Comparison of ENCODE assay signal across 8 mouse cellular contexts in genomic region chr10:13500938-13501496, GRCm38 (mm10). TPM values are rescaled to one million over a fixed set of nuclear protein-coding genes. Genes with fewer than 3 reads are reported as not detected.
DNase-seq lines count a peak whose midpoint lies in the region; ATAC-seq lines count a peak whose summit lies in the region.

No protein-coding gene starts in this region.

- DNase-seq in A20 (ENCODE audit: low read depth, low spot score), result peak; percentile 91
- DNase-seq in brain, adult 2 months (ENCODE audit: low read depth, low spot score), result peak; percentile 93
- peak; percentile 95 for DNase-seq in heart, embryonic 10.5 days (ENCODE audit: low spot score)
- DNase-seq in liver, result peak; percentile 89
- peak; percentile 82 to 89 for DNase-seq in spleen, postnatal 4 days (ENCODE audit: low spot score in 2 of 2)

- H3K4me3 ChIP-seq in heart, embryonic 10.5 days, result peak overlapping the region; percentile 66
- H3K4me3 ChIP-seq in kidney, embryonic 15.5 days (replicated peaks), result peak overlapping the region; percentile 70

- peak overlapping the region; percentile 87 for H3K27ac ChIP-seq in heart, embryonic 10.5 days
- peak overlapping the region; percentile 71 for H3K27ac ChIP-seq in kidney, embryonic 15.5 days

- peaks cover 5% of the 10 kb centered on the region; the same call in 1 of the 2 replicates for H3K27me3 ChIP-seq in heart, embryonic 10.5 days (ENCODE audit: insufficient read depth, poor library complexity, severe bottlenecking)
- H3K27me3 ChIP-seq in kidney, embryonic 15.5 days, result no peaks in the 10 kb centered on the region

- H3K9me3 ChIP-seq in heart, embryonic 10.5 days, result no peaks in the 10 kb centered on the region
- no peaks in the 10 kb centered on the region for H3K9me3 ChIP-seq in kidney, embryonic 15.5 days (replicated peaks)

- ATAC-seq in erythroblast, adult 5-6 weeks (replicated peaks; ENCODE audit: low FRiP score, poor library complexity, severe bottlenecking), result peak; percentile 78
- peak; percentile 97 for ATAC-seq in kidney, embryonic 15.5 days (replicated peaks; ENCODE audit: low FRiP score)
- ATAC-seq in monocyte, adult 5-6 weeks (replicated peaks; ENCODE audit: insufficient number of reproducible peaks, low FRiP score, low TSS enrichment, poor library complexity, severe bottlenecking), result peak; percentile 89

- peak overlapping the region; percentile 59 for H3K9ac ChIP-seq in kidney, embryonic 15.5 days

- WGBS in heart, embryonic 10.5 days, result under 1% methylated on average over 30 of the region's 30 CpGs
- under 1% methylated on average over 30 of the region's 30 CpGs for WGBS in kidney, embryonic 15.5 days

- peak overlapping the region; percentile 91 for H3K4me2 ChIP-seq in kidney, embryonic 15.5 days

- H3K36me3 ChIP-seq in heart, embryonic 10.5 days, result peaks cover 27% of the 10 kb centered on the region
- H3K36me3 ChIP-seq in kidney, embryonic 15.5 days, result peaks cover 18% of the 10 kb centered on the region; the same call in 1 of the 2 replicates

- peaks cover 20% of the 10 kb centered on the region for H3K4me1 ChIP-seq in heart, embryonic 10.5 days
- peaks cover 11% of the 10 kb centered on the region for H3K4me1 ChIP-seq in kidney, embryonic 15.5 days

RNA-seq across cellular contexts. Expression of gene Fuca2, which starts 1.7 kb away (rescaled TPM):
- 22.2 and 62.3 TPM in 2 replicates for total RNA-seq in erythroblast, adult 5-6 weeks (2015; ENCODE audit: low replicate concordance)
- total RNA-seq in erythroblast, adult 5-6 weeks (2017; ENCODE audit: low replicate concordance), result 11.2 and 12.1 TPM in 2 replicates
- 41.2 and 51.9 TPM in 2 replicates for polyA plus RNA-seq in heart, embryonic 10.5 days (2016; fragmentation: Nextera tagmentation; extraction: Ambion mirVana)
- polyA plus RNA-seq in kidney, embryonic 15.5 days (2015; fragmentation: Nextera tagmentation; extraction: Ambion mirVana), result 81.9 and 89.7 TPM in 2 replicates
- 88.9 to 95.9 TPM (median 92.9 TPM) in 3 replicates for total RNA-seq in monocyte, adult 5-6 weeks (2017)

RNA-seq across cellular contexts. Expression of gene Phactr2, which starts 26.8 kb away (rescaled TPM):
- 8.3 and 9.6 TPM in 2 replicates for total RNA-seq in erythroblast, adult 5-6 weeks (2015; ENCODE audit: low replicate concordance)
- total RNA-seq in erythroblast, adult 5-6 weeks (2017; ENCODE audit: low replicate concordance), result 5.2 and 9.3 TPM in 2 replicates
- polyA plus RNA-seq in heart, embryonic 10.5 days (2016; fragmentation: Nextera tagmentation; extraction: Ambion mirVana), result 53.3 and 54.6 TPM in 2 replicates
- polyA plus RNA-seq in kidney, embryonic 15.5 days (2015; fragmentation: Nextera tagmentation; extraction: Ambion mirVana), result 28.1 and 30.6 TPM in 2 replicates
- total RNA-seq in monocyte, adult 5-6 weeks (2017), result 15.6 to 23.5 TPM (median 18.2 TPM) in 3 replicates

RNA-seq across cellular contexts. Expression of gene Adat2, which starts 51.7 kb away (rescaled TPM):
- total RNA-seq in erythroblast, adult 5-6 weeks (2015; ENCODE audit: low replicate concordance), result 1.9 TPM in 1 of 2 replicates, not detected in the other
- 0.51 and 2.6 TPM in 2 replicates for total RNA-seq in erythroblast, adult 5-6 weeks (2017; ENCODE audit: low replicate concordance)
- polyA plus RNA-seq in heart, embryonic 10.5 days (2016; fragmentation: Nextera tagmentation; extraction: Ambion mirVana), result 3.8 and 4.7 TPM in 2 replicates
- 4.7 and 5.4 TPM in 2 replicates for polyA plus RNA-seq in kidney, embryonic 15.5 days (2015; fragmentation: Nextera tagmentation; extraction: Ambion mirVana)
- total RNA-seq in monocyte, adult 5-6 weeks (2017), result 1.6 to 2.9 TPM (median 1.7 TPM) in 3 replicates

RNA-seq across cellular contexts. Expression of gene Pex3, which starts 51.9 kb away (rescaled TPM):
- 10.0 and 11.7 TPM in 2 replicates for total RNA-seq in erythroblast, adult 5-6 weeks (2015; ENCODE audit: low replicate concordance)
- 4.2 and 8.7 TPM in 2 replicates for total RNA-seq in erythroblast, adult 5-6 weeks (2017; ENCODE audit: low replicate concordance)
- 17.5 and 18.7 TPM in 2 replicates for polyA plus RNA-seq in heart, embryonic 10.5 days (2016; fragmentation: Nextera tagmentation; extraction: Ambion mirVana)
- 24.8 and 25.5 TPM in 2 replicates for polyA plus RNA-seq in kidney, embryonic 15.5 days (2015; fragmentation: Nextera tagmentation; extraction: Ambion mirVana)
- 18.2 to 27.8 TPM (median 21.1 TPM) in 3 replicates for total RNA-seq in monocyte, adult 5-6 weeks (2017)

Comparison
In these comparisons a context has a peak if more than half of its experiments do, and no peak if none do; other contexts are left out.
1. Peak in every context shown above with its lines: DNase-seq, ATAC-seq, H3K4me3 ChIP-seq and H3K27ac ChIP-seq.